ENCODE assay signal across 8 mouse cellular contexts in genomic region chr3:95650276-95651032, GRCm38 (mm10). TPM values are rescaled to one million over a fixed set of nuclear protein-coding genes. Genes with fewer than 3 reads are reported as not detected.
DNase-seq lines count a peak whose midpoint lies in the region; ATAC-seq and TF ChIP-seq lines count a peak whose summit lies in the region.

No protein-coding gene starts in this region.

- H3K27me3 ChIP-seq in ES-Bruce4 (ENCODE audit: control insufficient read depth, insufficient read depth, low read length, poor library complexity, severe bottlenecking), result no peaks in the 10 kb centered on the region
- H3K27me3 ChIP-seq in liver, embryonic 12.5 days (replicated peaks), result no peaks in the 10 kb centered on the region
- H3K27me3 ChIP-seq in stomach, embryonic 15.5 days (replicated peaks), result no peaks in the 10 kb centered on the region

- H3K36me3 ChIP-seq in ES-Bruce4 (ENCODE audit: control insufficient read depth, insufficient read depth, low read length, poor library complexity, severe bottlenecking), result no peaks in the 10 kb centered on the region
- no peaks in the 10 kb centered on the region for H3K36me3 ChIP-seq in liver, embryonic 12.5 days
- H3K36me3 ChIP-seq in stomach, embryonic 15.5 days, result no peaks in the 10 kb centered on the region

- TF ChIP-seq EP300 in ES-Bruce4 (IDR thresholded peaks at IDR 0.05; ENCODE audit: insufficient read depth, low read depth, low read length), result peak; percentile 67; the same call in 1 of the 2 replicates

- peak; percentile 74 for DNase-seq in adrenal gland, adult 2 months
- no peak for DNase-seq in adrenal gland, adult 18-20 months (ENCODE audit: low spot score in 2 of 2)
- peak; percentile 79 to 91 for DNase-seq in heart, adult 18-20 months
- no peak for DNase-seq in embryo, embryonic 10.5 days (ENCODE audit: low spot score)
- no peak for DNase-seq in thymus, postnatal 0 days (ENCODE audit: low spot score)

- TF ChIP-seq POLR2A in ES-Bruce4 (IDR thresholded peaks at IDR 0.05; ENCODE audit: insufficient read depth, low read length), result no peak

- no peaks in the 10 kb centered on the region for H3K9me3 ChIP-seq in ES-Bruce4 (replicated peaks; ENCODE audit: control insufficient read depth, insufficient read depth, low read length, poor library complexity, severe bottlenecking)
- H3K9me3 ChIP-seq in liver, embryonic 12.5 days (replicated peaks), result no peaks in the 10 kb centered on the region
- no peaks in the 10 kb centered on the region for H3K9me3 ChIP-seq in stomach, embryonic 15.5 days

- peak overlapping the region; percentile 9 for H3K4me3 ChIP-seq in ES-Bruce4 (ENCODE audit: low read depth, low read length)
- no peak overlapping the region for H3K4me3 ChIP-seq in liver, embryonic 12.5 days
- H3K4me3 ChIP-seq in stomach, embryonic 15.5 days (replicated peaks), result no peak overlapping the region

- H3K4me1 ChIP-seq in ES-Bruce4 (ENCODE audit: control insufficient read depth, insufficient read depth, low read length), result peaks cover 13% of the 10 kb centered on the region
- peaks cover 54% of the 10 kb centered on the region for H3K4me1 ChIP-seq in liver, embryonic 12.5 days
- peaks cover 11% of the 10 kb centered on the region for H3K4me1 ChIP-seq in stomach, embryonic 15.5 days

- peak overlapping the region; percentile 99 for H3K27ac ChIP-seq in ES-Bruce4 (ENCODE audit: insufficient read depth, low read length)
- H3K27ac ChIP-seq in liver, embryonic 12.5 days, result peak overlapping the region; percentile 71
- peak overlapping the region; percentile 73 for H3K27ac ChIP-seq in stomach, embryonic 15.5 days

- no peak for TF ChIP-seq CTCF in ES-Bruce4 (IDR thresholded peaks at IDR 0.05; ENCODE audit: low read depth, low read length)

- H3K4me2 ChIP-seq in liver, embryonic 12.5 days, result no peak overlapping the region
- 0 out of 2 replicates have a peak overlapping the region, but pooled peaks have one; percentile 0 for H3K4me2 ChIP-seq in stomach, embryonic 15.5 days

- 55% methylated on average over 6 of the region's 6 CpGs for WGBS in liver, embryonic 12.5 days (ENCODE audit: insufficient replicate concordance)
- 51% methylated on average over 6 of the region's 6 CpGs for WGBS in stomach, embryonic 15.5 days

- peak overlapping the region; percentile 35 for H3K9ac ChIP-seq in ES-Bruce4 (ENCODE audit: low read depth, poor library complexity, severe bottlenecking)
- 0 out of 2 replicates have a peak overlapping the region, but pooled peaks have one; percentile 9 for H3K9ac ChIP-seq in liver, embryonic 12.5 days
- H3K9ac ChIP-seq in stomach, embryonic 15.5 days, result no peak overlapping the region

- no peak for ATAC-seq in liver, embryonic 12.5 days
- peak; percentile 13; the same call in 1 of the 2 replicates for ATAC-seq in stomach, embryonic 15.5 days (ENCODE audit: insufficient read depth, low FRiP score, low read depth)

RNA-seq across cellular contexts. Expression of gene Mcl1, which starts 8.1 kb away (rescaled TPM):
- total RNA-seq in adrenal gland, adult 2 months (2021), result 100 to 1,000 TPM; 152 to 159 TPM
- polyA plus RNA-seq in adrenal gland, adult 2 months (2012; rRNA removed), result 272 and 291 TPM in 2 replicates
- 100 to 1,000 TPM; 138 to 228 TPM for total RNA-seq in adrenal gland, adult 18-20 months (2021)
- 247 and 264 TPM in 2 replicates for polyA plus RNA-seq in ES-Bruce4 (2011; ENCODE audit: insufficient read depth, insufficient read length, low read depth, missing spikeins)
- total RNA-seq in heart, adult 18-20 months (2021), result 100 to 1,000 TPM; 159 to 167 TPM
- polyA plus RNA-seq in liver, embryonic 12.5 days (2016; fragmentation: Nextera tagmentation; extraction: Ambion mirVana), result 66.5 and 73.8 TPM in 2 replicates
- 54.1 and 57.7 TPM in 2 replicates for polyA plus RNA-seq in stomach, embryonic 15.5 days (2015; fragmentation: Nextera tagmentation; extraction: Ambion mirVana)
- 81.3 and 91.3 TPM in 2 replicates for polyA plus RNA-seq in thymus, postnatal 0 days (2015; fragmentation: Nextera tagmentation; extraction: Ambion mirVana)

RNA-seq across cellular contexts. Expression of gene Ensa, which starts 25.7 kb away (rescaled TPM):
- 100 to 1,000 TPM in 1 of 2 experiments, 10 to 100 TPM in 1; 82.5 to 104 TPM for total RNA-seq in adrenal gland, adult 2 months (2021)
- polyA plus RNA-seq in adrenal gland, adult 2 months (2012; rRNA removed), result 7.2 and 9.0 TPM in 2 replicates
- 100 to 1,000 TPM in 1 of 2 experiments, 10 to 100 TPM in 1; 92.9 to 105 TPM for total RNA-seq in adrenal gland, adult 18-20 months (2021)
- 67.4 and 68.5 TPM in 2 replicates for polyA plus RNA-seq in ES-Bruce4 (2011; ENCODE audit: insufficient read depth, insufficient read length, low read depth, missing spikeins)
- total RNA-seq in heart, adult 18-20 months (2021), result 10 to 100 TPM; 74.3 to 75.2 TPM
- 42.9 and 45.0 TPM in 2 replicates for polyA plus RNA-seq in liver, embryonic 12.5 days (2016; fragmentation: Nextera tagmentation; extraction: Ambion mirVana)
- 65.6 and 71.0 TPM in 2 replicates for polyA plus RNA-seq in stomach, embryonic 15.5 days (2015; fragmentation: Nextera tagmentation; extraction: Ambion mirVana)
- polyA plus RNA-seq in thymus, postnatal 0 days (2015; fragmentation: Nextera tagmentation; extraction: Ambion mirVana), result 58.5 and 65.4 TPM in 2 replicates

RNA-seq across cellular contexts. Expression of gene Adamtsl4, which starts 37.3 kb away (rescaled TPM):
- total RNA-seq in adrenal gland, adult 2 months (2021), result 1 to 10 TPM; 6.0 to 8.8 TPM
- polyA plus RNA-seq in adrenal gland, adult 2 months (2012; rRNA removed), result 11.0 and 17.4 TPM in 2 replicates
- total RNA-seq in adrenal gland, adult 18-20 months (2021), result 10 to 100 TPM in 1 of 2 experiments, 1 to 10 TPM in 1; 8.6 to 10.1 TPM
- polyA plus RNA-seq in ES-Bruce4 (2011; ENCODE audit: insufficient read depth, insufficient read length, low read depth, missing spikeins), result 6.9 and 10.1 TPM in 2 replicates
- 10 to 100 TPM; 39.1 to 40.6 TPM for total RNA-seq in heart, adult 18-20 months (2021)
- 0.30 and 0.35 TPM in 2 replicates for polyA plus RNA-seq in liver, embryonic 12.5 days (2016; fragmentation: Nextera tagmentation; extraction: Ambion mirVana)
- 3.8 and 7.3 TPM in 2 replicates for polyA plus RNA-seq in stomach, embryonic 15.5 days (2015; fragmentation: Nextera tagmentation; extraction: Ambion mirVana)
- 0.91 and 2.0 TPM in 2 replicates for polyA plus RNA-seq in thymus, postnatal 0 days (2015; fragmentation: Nextera tagmentation; extraction: Ambion mirVana)

Comparison
In these comparisons a context has a peak if more than half of its experiments do, and no peak if none do; other contexts are left out.
1. DNase-seq: peak in adrenal gland, adult 2 months (single experiment) and heart, adult 18-20 months (2 of 2); none in adrenal gland, adult 18-20 months (0 of 2), embryo, embryonic 10.5 days (single experiment) and thymus, postnatal 0 days (single experiment).
2. Peak in every context shown above with its lines, with median percentiles within 50 percentile points of each other: H3K27ac ChIP-seq.